Mouse (Mus musculus) bone marrow macrophage, adult 2 months (primary cell): ENCODE measurements around the gene Fbxo11.

Experiments used
- CTCF ChIP-seq: IDR thresholded peaks from 2 replicates; pipeline ENCODE4 v1.5.1; 2012; ENCODE audit warnings: low read depth, mild to moderate bottlenecking, low read length, moderate library complexity
- POLR2A ChIP-seq: IDR thresholded peaks from 2 replicates; pipeline ENCODE4 v1.6.1; 2012; ENCODE audit warnings: mild to moderate bottlenecking, low read depth, low read length, borderline replicate concordance

- TF ChIP-seq CTCF (no peak), POLR2A (no peak)
Observed at GRCm38 (mm10) chr17:88061942-88062341, 3.1 kb downstream of the Fbxo11 start.
